Mouse (Mus musculus) layer of hippocampus, adult 9-11 months (tissue): ENCODE data around the gene Sdsl.
"Not testable (repeated sequence)": the region's sequence is repeated elsewhere in the genome, so short reads cannot be mapped to it uniquely, and the experiment has no call there.

Experiments used
- DNase-seq: peaks from one replicate; pipeline ENCODE4 v3.0.0; 2022

Sdsl gene

GRCm38 (mm10) chr5:120472770-120473169, at the start of gene Sdsl:
Gene Sdsl, minus strand, starts transcription at chr5:120472810.
- DNase-seq: no peak

GRCm38 (mm10) chr5:120517552-120517951, 44.9 kb upstream of the Sdsl start:
- peak; percentile 30 for DNase-seq

- peak; percentile 31 for DNase-seq
Observed at GRCm38 (mm10) chr5:120516221-120516984, 43.8 kb upstream of the Sdsl start.

GRCm38 (mm10) chr5:120515451-120515850, 42.8 kb upstream of the Sdsl start:
- no peak for DNase-seq

GRCm38 (mm10) chr5:120514754-120515153, 42.1 kb upstream of the Sdsl start:
- DNase-seq: no peak

GRCm38 (mm10) chr5:120514031-120514677, 41.5 kb upstream of the Sdsl start:
- DNase-seq: no peak

GRCm38 (mm10) chr5:120512911-120513555, 40.4 kb upstream of the Sdsl start:
- no peak for DNase-seq

GRCm38 (mm10) chr5:120511643-120512220, 39.1 kb upstream of the Sdsl start:
- DNase-seq: no peak

GRCm38 (mm10) chr5:120510982-120511642, 38.5 kb upstream of the Sdsl start, which contains the start of gene Slc8b1:
Gene Slc8b1, plus strand, starts transcription at chr5:120511168.
- peak; percentile 93 for DNase-seq

- no peak for DNase-seq
Observed at GRCm38 (mm10) chr5:120507311-120507710, 34.7 kb upstream of the Sdsl start.

GRCm38 (mm10) chr5:120506490-120506889, 33.9 kb upstream of the Sdsl start:
- no peak for DNase-seq

GRCm38 (mm10) chr5:120505781-120506180, 33.2 kb upstream of the Sdsl start:
- DNase-seq: no peak

- DNase-seq: peak; percentile 62
Observed at GRCm38 (mm10) chr5:120505368-120505767, 32.8 kb upstream of the Sdsl start.

- peak; percentile 77 for DNase-seq
Observed at GRCm38 (mm10) chr5:120503144-120503795, 30.7 kb upstream of the Sdsl start, which contains the start of gene Plbd2. Gene Plbd2, minus strand, starts transcription at chr5:120503625.

- no peak for DNase-seq
Observed at GRCm38 (mm10) chr5:120502675-120503143, 30.1 kb upstream of the Sdsl start.

- DNase-seq: peak; percentile 70
Observed at GRCm38 (mm10) chr5:120502147-120502621, 29.6 kb upstream of the Sdsl start.

GRCm38 (mm10) chr5:120500609-120501008, 28.0 kb upstream of the Sdsl start:
- DNase-seq: not testable (repeated sequence)

GRCm38 (mm10) chr5:120499202-120499601, 26.6 kb upstream of the Sdsl start:
- DNase-seq: no peak

GRCm38 (mm10) chr5:120497071-120497470, 24.5 kb upstream of the Sdsl start:
- no peak for DNase-seq

- DNase-seq: no peak
Observed at GRCm38 (mm10) chr5:120495703-120496226, 23.2 kb upstream of the Sdsl start.

- no peak for DNase-seq
Observed at GRCm38 (mm10) chr5:120495064-120495702, 22.6 kb upstream of the Sdsl start.
